Mouse (Mus musculus) neural tube, embryonic 13.5 days (tissue): ENCODE data around the gene Ncam2. TPM values are rescaled to one million over a fixed set of nuclear protein-coding genes. Genes with fewer than 3 reads are reported as not detected.

Experiments
- ATAC-seq: fragments of 200-750 bp; cut with Nextera tagmentation; 2 replicates; pipeline ENCODE4 v1.8.0; 2017; ENCODE audit warnings: low read depth, mild to moderate bottlenecking, moderate TSS enrichment, moderate library complexity
- H3K27ac ChIP-seq: fragments of 300-500 bp; sonication (generic); replicated peaks from 2 replicates; pipeline ENCODE4 v1.5.1; 2015; ENCODE audit warnings: moderate library complexity, mild to moderate bottlenecking, inconsistent platforms
- H3K27me3 ChIP-seq: fragments of 300-500 bp; sonication (generic); 2 replicates; pipeline ENCODE4 v1.6.1; 2015; ENCODE audit warnings: mild to moderate bottlenecking, inconsistent platforms
- H3K36me3 ChIP-seq: fragments of 300-500 bp; sonication (generic); 2 replicates; pipeline ENCODE4 v1.6.1; 2015; ENCODE audit warnings: mild to moderate bottlenecking, inconsistent platforms
- H3K4me1 ChIP-seq: fragments of 300-500 bp; sonication (generic); replicated peaks from 2 replicates; pipeline ENCODE4 v1.6.1; 2015; ENCODE audit warnings: inconsistent platforms
- H3K4me2 ChIP-seq: fragments of 300-500 bp; sonication (generic); 2 replicates; pipeline ENCODE4 v1.6.1; 2015; ENCODE audit warnings: inconsistent platforms, mild to moderate bottlenecking, moderate library complexity
- H3K4me3 ChIP-seq: fragments of 300-500 bp; sonication (generic); 2 replicates; pipeline ENCODE4 v1.5.1; 2015; ENCODE audit warnings: mild to moderate bottlenecking, inconsistent platforms
- H3K9ac ChIP-seq: fragments of 300-500 bp; sonication (generic); 2 replicates; pipeline ENCODE4 v1.6.1; 2015; ENCODE audit warnings: moderate library complexity, mild to moderate bottlenecking, inconsistent platforms
- H3K9me3 ChIP-seq: fragments of 300-500 bp; sonication (generic); 2 replicates; pipeline ENCODE4 v1.6.1; 2016; ENCODE audit warnings: inconsistent platforms
- WGBS: fragments of 180-500 bp; shearing (Covaris S2); methylation state at CpG from one replicate; pipeline ENCODE4 v1.1.7; 2015; 5-methylcytosine and 5-hydroxymethylcytosine counted together
- polyA plus RNA-seq: library from polyadenylated mRNA; unstranded; fragments of >200 nt; fragmentation: Nextera tagmentation; extraction: Ambion mirVana; gene quantifications from 2 replicates; pipeline ENCODE4 v1.2.1, GENCODE M21; 2015

The Ncam2 gene
- polyA plus RNA-seq, 1 experiment from 2014 or later: 23.1 TPM

DNA sequence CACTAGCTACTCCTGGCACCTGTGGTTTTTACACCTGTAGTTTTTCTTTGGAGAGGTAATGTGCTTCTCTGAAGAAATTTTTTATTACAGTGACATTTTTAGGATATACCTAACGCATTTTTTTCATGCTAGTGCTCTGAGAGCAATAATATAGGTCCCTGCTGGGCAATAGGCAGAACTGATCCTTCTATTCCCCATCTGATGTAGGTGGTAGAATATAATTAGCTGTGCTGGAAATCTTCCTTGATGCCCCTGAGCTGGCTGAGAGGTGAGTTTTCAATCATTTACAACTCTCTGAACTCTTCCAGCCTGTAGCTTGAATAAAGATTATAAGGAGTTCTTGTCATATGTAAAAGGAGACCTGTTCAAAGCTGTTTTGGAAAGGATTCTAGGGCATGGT is 272.4 kb downstream of the Ncam2 start:
- H3K4me2 ChIP-seq: no peak overlapping the region
- 59% methylated on average over 1 of the region's 1 CpGs for WGBS
- ATAC-seq: no peak

GRCm38 (mm10) chr16:81481058-81481457 is 280.6 kb downstream of the Ncam2 start:
- H3K36me3 ChIP-seq: no peaks in the 10 kb centered on the region
- H3K27me3 ChIP-seq: no peaks in the 10 kb centered on the region
- no peaks in the 10 kb centered on the region for H3K4me1 ChIP-seq
- no peak overlapping the region for H3K27ac ChIP-seq
- no peak for ATAC-seq
- H3K4me2 ChIP-seq: no peak overlapping the region
- H3K9me3 ChIP-seq: no peaks in the 10 kb centered on the region
- no peak overlapping the region for H3K4me3 ChIP-seq
- H3K9ac ChIP-seq: no peak overlapping the region

More for the DNA sequence above, 272.4 kb downstream of the Ncam2 start:
- H3K27me3 ChIP-seq: no peaks in the 10 kb centered on the region
- no peak overlapping the region for H3K9ac ChIP-seq
- no peaks in the 10 kb centered on the region for H3K36me3 ChIP-seq
- no peak overlapping the region for H3K4me3 ChIP-seq
- H3K9me3 ChIP-seq: no peaks in the 10 kb centered on the region
- H3K27ac ChIP-seq: no peak overlapping the region
- H3K4me1 ChIP-seq: no peaks in the 10 kb centered on the region

GRCm38 (mm10) chr16:81496111-81496510 is 295.6 kb downstream of the Ncam2 start:
- H3K4me1 ChIP-seq: no peaks in the 10 kb centered on the region
- H3K36me3 ChIP-seq: no peaks in the 10 kb centered on the region
- no peak overlapping the region for H3K4me3 ChIP-seq
- no peak overlapping the region for H3K27ac ChIP-seq
- H3K9me3 ChIP-seq: no peaks in the 10 kb centered on the region
- WGBS: 72% methylated on average over 2 of the region's 2 CpGs
- H3K4me2 ChIP-seq: no peak overlapping the region
- H3K27me3 ChIP-seq: no peaks in the 10 kb centered on the region
- ATAC-seq: no peak
- H3K9ac ChIP-seq: no peak overlapping the region

- no peaks in the 10 kb centered on the region for H3K4me1 ChIP-seq
- no peaks in the 10 kb centered on the region for H3K9me3 ChIP-seq
- WGBS: 49% methylated on average over 2 of the region's 2 CpGs
- ATAC-seq: no peak
- H3K4me3 ChIP-seq: no peak overlapping the region
- no peak overlapping the region for H3K4me2 ChIP-seq
- H3K27me3 ChIP-seq: no peaks in the 10 kb centered on the region
- H3K9ac ChIP-seq: no peak overlapping the region
- no peak overlapping the region for H3K27ac ChIP-seq
- H3K36me3 ChIP-seq: no peaks in the 10 kb centered on the region
Measured at GRCm38 (mm10) chr16:81502578-81502977, 302.1 kb downstream of the Ncam2 start.

GRCm38 (mm10) chr16:81536230-81536629 is 335.7 kb downstream of the Ncam2 start:
- no peak for ATAC-seq
- H3K4me1 ChIP-seq: no peaks in the 10 kb centered on the region
- 62% methylated on average over 3 of the region's 3 CpGs for WGBS
- no peak overlapping the region for H3K27ac ChIP-seq
- H3K9ac ChIP-seq: no peak overlapping the region
- no peak overlapping the region for H3K4me3 ChIP-seq
- no peaks in the 10 kb centered on the region for H3K9me3 ChIP-seq
- H3K27me3 ChIP-seq: no peaks in the 10 kb centered on the region
- H3K36me3 ChIP-seq: no peaks in the 10 kb centered on the region
- H3K4me2 ChIP-seq: no peak overlapping the region

GRCm38 (mm10) chr16:81587565-81588107 is 387.1 kb downstream of the Ncam2 start:
- Histone ChIP-seq H3K9me3 (no peaks in the 10 kb centered on the region), H3K27me3 (no peaks in the 10 kb centered on the region), H3K9ac (no peak overlapping the region), H3K36me3 (no peaks in the 10 kb centered on the region), H3K4me3 (no peak overlapping the region), H3K4me1 (no peaks in the 10 kb centered on the region), H3K4me2 (no peak overlapping the region), H3K27ac (no peak overlapping the region)
- 54% methylated on average over 4 of the region's 4 CpGs for WGBS
- ATAC-seq: peak; percentile 72; the same call in 1 of the 2 replicates

DNA sequence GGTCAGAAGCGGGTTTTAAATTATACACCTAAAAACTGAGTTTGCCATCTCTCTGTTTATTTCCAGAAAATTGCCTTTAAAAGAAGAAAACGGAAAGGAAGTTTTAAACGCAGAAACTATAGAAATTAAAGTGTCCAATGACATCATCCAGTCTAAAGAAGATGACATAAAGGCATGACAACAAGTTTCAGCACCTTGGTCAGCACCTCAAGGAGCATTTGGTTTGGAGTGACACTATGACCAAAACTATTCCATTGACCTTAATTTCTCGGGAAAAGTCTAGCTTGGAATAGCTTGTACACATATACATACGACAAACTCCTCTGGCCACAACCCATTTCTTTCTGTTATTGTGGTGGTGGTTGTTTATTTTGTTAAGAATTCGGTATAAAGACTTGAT is 422.8 kb downstream of the Ncam2 start:
- H3K9ac ChIP-seq: no peak overlapping the region
- WGBS: 58% methylated on average over 6 of the region's 6 CpGs
- no peak overlapping the region for H3K4me2 ChIP-seq
- H3K36me3 ChIP-seq: no peaks in the 10 kb centered on the region
- no peaks in the 10 kb centered on the region for H3K4me1 ChIP-seq
- no peaks in the 10 kb centered on the region for H3K27me3 ChIP-seq
- no peaks in the 10 kb centered on the region for H3K9me3 ChIP-seq
- H3K27ac ChIP-seq: no peak overlapping the region
- ATAC-seq: no peak
- no peak overlapping the region for H3K4me3 ChIP-seq

GRCm38 (mm10) chr16:81623776-81624175 is 423.3 kb downstream of the Ncam2 start:
- no peak overlapping the region for H3K27ac ChIP-seq
- no peaks in the 10 kb centered on the region for H3K4me1 ChIP-seq
- no peak overlapping the region for H3K4me2 ChIP-seq
- no peaks in the 10 kb centered on the region for H3K36me3 ChIP-seq
- no peak overlapping the region for H3K4me3 ChIP-seq
- 69% methylated on average over 4 of the region's 4 CpGs for WGBS
- no peaks in the 10 kb centered on the region for H3K9me3 ChIP-seq
- no peak overlapping the region for H3K9ac ChIP-seq
- ATAC-seq: no peak
- no peaks in the 10 kb centered on the region for H3K27me3 ChIP-seq

DNA sequence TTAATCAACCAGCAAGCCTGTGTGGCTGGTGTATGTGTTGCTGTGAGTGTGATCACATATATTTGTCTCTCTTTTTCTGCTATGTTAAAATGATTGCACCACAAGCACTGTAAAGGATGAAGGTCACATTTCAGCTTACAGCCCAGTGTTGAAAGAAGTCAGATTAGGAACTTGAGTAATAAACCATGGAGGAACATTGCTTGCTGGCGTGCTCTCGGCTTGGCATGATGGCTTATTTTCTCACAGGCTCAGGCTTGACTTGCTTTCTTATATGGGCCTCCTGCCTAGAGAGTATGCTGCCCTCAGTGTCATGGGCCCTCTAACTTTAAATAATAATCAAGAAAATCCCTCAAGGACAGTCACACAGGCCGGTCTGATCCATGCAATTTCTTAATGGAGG is 449.8 kb downstream of the Ncam2 start:
- Histone ChIP-seq H3K4me2 (no peak overlapping the region), H3K36me3 (no peaks in the 10 kb centered on the region), H3K9me3 (no peaks in the 10 kb centered on the region), H3K4me3 (no peak overlapping the region), H3K4me1 (no peaks in the 10 kb centered on the region), H3K27me3 (no peaks in the 10 kb centered on the region), H3K27ac (no peak overlapping the region), H3K9ac (no peak overlapping the region)
- no peak for ATAC-seq
- 88% methylated on average over 3 of the region's 3 CpGs for WGBS

- no peaks in the 10 kb centered on the region for H3K9me3 ChIP-seq
- no peak for ATAC-seq
- H3K27ac ChIP-seq: no peak overlapping the region
- H3K9ac ChIP-seq: no peak overlapping the region
- WGBS: 21% methylated on average over 1 of the region's 1 CpGs
- no peaks in the 10 kb centered on the region for H3K27me3 ChIP-seq
- no peaks in the 10 kb centered on the region for H3K4me1 ChIP-seq
- H3K36me3 ChIP-seq: no peaks in the 10 kb centered on the region
- H3K4me3 ChIP-seq: no peak overlapping the region
- no peak overlapping the region for H3K4me2 ChIP-seq
Measured at GRCm38 (mm10) chr16:81651550-81651949, 451.1 kb downstream of the Ncam2 start.

DNA sequence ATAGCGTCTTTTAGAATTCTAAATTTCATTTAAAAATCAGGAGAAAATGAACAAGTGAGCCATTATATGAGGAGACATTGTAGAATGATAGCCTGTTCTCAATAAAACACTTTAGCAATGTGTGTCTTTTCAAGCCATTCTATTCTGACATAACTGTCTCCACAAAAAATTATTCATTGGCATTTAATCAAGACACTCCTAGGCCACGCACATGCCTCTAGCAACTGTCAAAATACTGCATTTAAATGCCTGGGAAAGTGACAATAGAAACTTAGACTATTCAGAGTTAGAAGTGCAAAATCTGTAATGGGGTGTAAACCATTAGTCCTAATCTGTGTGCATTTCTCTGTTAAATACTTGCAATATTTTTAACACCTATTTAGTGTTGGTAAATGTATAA is 456.1 kb downstream of the Ncam2 start:
- ATAC-seq: no peak
- Histone ChIP-seq H3K9me3 (no peaks in the 10 kb centered on the region), H3K4me3 (no peak overlapping the region), H3K27me3 (no peaks in the 10 kb centered on the region), H3K4me2 (no peak overlapping the region), H3K9ac (no peak overlapping the region), H3K36me3 (no peaks in the 10 kb centered on the region), H3K4me1 (no peaks in the 10 kb centered on the region), H3K27ac (no peak overlapping the region)
- WGBS: 78% methylated on average over 2 of the region's 2 CpGs

GRCm38 (mm10) chr16:81673866-81674265 is 473.4 kb downstream of the Ncam2 start:
- H3K9me3 ChIP-seq: 0 out of 2 replicates have a peak, but pooled peaks cover 5% of the 10 kb centered on the region
- no peak for ATAC-seq
- H3K27me3 ChIP-seq: no peaks in the 10 kb centered on the region
- H3K4me1 ChIP-seq: no peaks in the 10 kb centered on the region
- no peak overlapping the region for H3K9ac ChIP-seq
- no peak overlapping the region for H3K4me3 ChIP-seq
- no peak overlapping the region for H3K27ac ChIP-seq
- 73% methylated on average over 1 of the region's 1 CpGs for WGBS
- H3K36me3 ChIP-seq: no peaks in the 10 kb centered on the region
- no peak overlapping the region for H3K4me2 ChIP-seq

DNA sequence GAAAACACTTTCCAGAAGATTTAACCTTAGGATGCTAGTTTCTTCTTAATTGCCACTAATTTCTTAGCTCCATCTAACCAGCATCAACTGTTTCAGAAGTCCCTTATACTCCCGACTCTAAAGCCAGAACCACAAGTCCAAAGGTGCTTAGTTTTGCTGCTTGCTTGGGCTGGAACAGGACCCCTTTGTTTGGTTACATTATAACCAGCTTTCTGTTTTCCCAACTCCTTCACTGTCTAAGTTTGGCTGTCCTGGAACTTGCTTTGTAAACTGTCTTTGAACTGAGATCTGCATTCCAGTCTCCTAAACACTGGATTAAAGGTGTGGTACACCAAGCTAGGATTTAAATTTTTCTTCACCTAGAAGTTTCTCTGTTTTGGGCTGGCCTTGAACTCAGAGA is 475.0 kb downstream of the Ncam2 start:
- 82% methylated on average over 1 of the region's 1 CpGs for WGBS
- H3K27ac ChIP-seq: no peak overlapping the region
- no peaks in the 10 kb centered on the region for H3K36me3 ChIP-seq
- no peaks in the 10 kb centered on the region for H3K27me3 ChIP-seq
- H3K9me3 ChIP-seq: 0 out of 2 replicates have a peak, but pooled peaks cover 5% of the 10 kb centered on the region
- no peak for ATAC-seq
- no peak overlapping the region for H3K9ac ChIP-seq
- H3K4me3 ChIP-seq: no peak overlapping the region
- H3K4me1 ChIP-seq: no peaks in the 10 kb centered on the region
- no peak overlapping the region for H3K4me2 ChIP-seq
